Mouse (Mus musculus): ENCODE data around the gene C1qa.

DNA sequence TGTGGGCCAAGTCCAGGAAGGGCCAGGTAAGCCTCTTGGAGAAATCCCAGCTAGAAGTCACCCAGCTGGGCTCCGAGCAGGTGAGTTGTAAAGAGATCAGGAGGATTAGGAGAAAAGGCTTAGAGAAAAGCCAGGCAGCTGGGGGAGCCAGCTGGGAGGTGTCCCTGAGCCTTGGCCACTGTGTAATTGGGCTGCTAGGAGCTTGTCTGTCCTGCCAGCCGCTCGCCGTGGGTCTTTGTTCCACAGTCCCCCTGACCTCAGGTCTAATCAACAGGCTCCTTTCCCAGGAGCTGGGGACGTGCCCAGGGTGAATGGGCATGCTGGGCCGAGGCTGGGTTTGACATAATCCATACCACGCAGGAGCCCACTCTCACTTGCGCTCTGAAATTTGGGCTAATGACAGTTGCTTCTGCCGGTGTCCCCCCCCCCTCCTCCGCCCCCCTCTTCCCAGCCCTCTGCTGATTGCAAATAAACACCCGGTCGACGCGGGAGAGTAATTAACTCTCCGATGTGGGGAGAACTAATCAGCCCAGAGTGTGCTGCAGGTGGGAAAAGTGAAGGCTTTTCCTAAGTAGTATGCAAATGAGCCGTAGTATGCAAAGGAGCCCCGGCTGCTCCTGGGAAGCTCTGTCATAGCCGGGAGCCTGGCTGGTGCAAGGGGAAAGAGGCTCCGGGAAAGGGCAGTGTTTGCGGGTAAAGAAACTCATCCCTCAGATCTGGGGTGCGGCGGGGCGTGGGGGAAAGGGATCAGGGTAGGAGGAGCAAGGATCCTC, 6.3 kb upstream of the C1qa start:
- TF ChIP-seq CTCF (IDR thresholded peaks at IDR 0.05) (no peak), EP300 (IDR thresholded peaks at IDR 0.05) (no peak)
